Mouse (Mus musculus): Measurements from ENCODE around the gene Cdk6.

DNA sequence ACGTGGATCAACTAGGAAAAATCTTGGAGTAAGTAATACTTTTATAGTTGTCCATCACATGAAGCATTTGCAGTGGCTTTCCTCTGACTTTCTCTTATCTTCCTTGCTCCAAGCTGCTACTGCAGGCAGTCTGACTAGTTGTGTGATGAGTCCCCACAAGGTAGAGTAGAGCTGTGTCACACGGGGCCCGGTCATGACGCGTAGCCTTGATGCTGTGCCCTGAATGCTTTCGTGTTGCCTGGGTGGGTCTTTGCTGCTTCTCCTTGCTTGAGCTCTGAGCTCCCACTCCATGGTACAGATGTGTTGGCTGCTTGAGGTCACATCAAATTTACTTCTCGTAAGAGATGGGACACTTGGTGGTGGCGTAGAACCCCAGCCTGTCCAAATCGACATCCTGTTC is 174.2 kb downstream of the Cdk6 start:
- TF ChIP-seq CTCF (IDR thresholded peaks at IDR 0.05; ENCODE audit: control insufficient read depth, insufficient read depth, insufficient read length) (no peak), FOSL1 (IDR thresholded peaks at IDR 0.05; ENCODE audit: insufficient read depth, low read length, poor library complexity, severe bottlenecking) (no peak), MYOG (IDR thresholded peaks at IDR 0.05; ENCODE audit: control insufficient read depth, extremely low read depth, insufficient read length) (no peak), MAX (IDR thresholded peaks at IDR 0.05) (no peak), CEBPB (IDR thresholded peaks at IDR 0.05; ENCODE audit: low read depth) (no peak), USF1 (IDR thresholded peaks at IDR 0.05; ENCODE audit: low read depth) (no peak)
